Mouse (Mus musculus) heart, embryonic 12.5 days (tissue): Measurements from ENCODE around the gene Cd247. TPM values are rescaled to one million over a fixed set of nuclear protein-coding genes. Genes with fewer than 3 reads are reported as not detected.

Source experiments
- ATAC-seq: fragments of 200-750 bp; cut with Nextera tagmentation; 2 replicates; pipeline ENCODE4 v1.8.0; 2017; ENCODE audit warnings: moderate TSS enrichment, moderate library complexity; ENCODE audit not compliant: insufficient number of reproducible peaks, low FRiP score
- H3K27ac ChIP-seq: fragments of 300-500 bp; sonication (generic); 2 replicates; pipeline ENCODE4 v1.5.1; 2016; ENCODE audit warnings: mild to moderate bottlenecking, moderate library complexity; ENCODE audit not compliant: poor library complexity, severe bottlenecking
- H3K27me3 ChIP-seq: fragments of 300-500 bp; sonication (generic); replicated peaks from 2 replicates; pipeline ENCODE4 v1.6.1; 2016; ENCODE audit warnings: mild to moderate bottlenecking, moderate library complexity
- H3K36me3 ChIP-seq: fragments of 300-500 bp; sonication (generic); 2 replicates; pipeline ENCODE4 v1.6.1; 2016; ENCODE audit warnings: mild to moderate bottlenecking, moderate library complexity
- H3K4me1 ChIP-seq: fragments of 300-500 bp; sonication (generic); replicated peaks from 2 replicates; pipeline ENCODE4 v1.6.1; 2016; ENCODE audit warnings: mild to moderate bottlenecking
- H3K4me2 ChIP-seq: fragments of 300-500 bp; sonication (generic); 2 replicates; pipeline ENCODE4 v1.6.1; 2016; ENCODE audit warnings: mild to moderate bottlenecking, moderate library complexity
- H3K4me3 ChIP-seq: fragments of 300-500 bp; sonication (generic); 2 replicates; pipeline ENCODE4 v1.5.1; 2016; ENCODE audit warnings: mild to moderate bottlenecking
- H3K9ac ChIP-seq: fragments of 300-500 bp; sonication (generic); 2 replicates; pipeline ENCODE4 v1.6.1; 2016; ENCODE audit warnings: mild to moderate bottlenecking, moderate library complexity
- H3K9me3 ChIP-seq: fragments of 300-500 bp; sonication (generic); replicated peaks from 2 replicates; pipeline ENCODE4 v1.6.1; 2016; ENCODE audit warnings: mild to moderate bottlenecking, moderate library complexity
- WGBS: fragments of 180-500 bp; shearing (Covaris S2); methylation state at CpG from one replicate; pipeline ENCODE4 v1.1.7; 2016; 5-methylcytosine and 5-hydroxymethylcytosine counted together
- polyA plus RNA-seq: library from polyadenylated mRNA; unstranded; fragments of >200 nt; fragmentation: Nextera tagmentation; extraction: Ambion mirVana; gene quantifications from 2 replicates; pipeline ENCODE4 v1.2.1, GENCODE M21; 2016

Cd247 gene
- polyA plus RNA-seq, 1 experiment from 2014 or later, result 0.38 TPM

GRCm38 (mm10) chr1:165853131-165853721, 64.7 kb downstream of the Cd247 start:
- Histone ChIP-seq H3K36me3 (no peaks in the 10 kb centered on the region), H3K9ac (no peak overlapping the region), H3K27ac (no peak overlapping the region), H3K27me3 (0 out of 2 replicates have a peak, but pooled peaks cover 15% of the 10 kb centered on the region), H3K4me2 (no peak overlapping the region), H3K4me1 (peaks cover 9% of the 10 kb centered on the region; the same call in 1 of the 2 replicates), H3K9me3 (no peaks in the 10 kb centered on the region), H3K4me3 (no peak overlapping the region)
- no peak for ATAC-seq
- 49% methylated on average over 4 of the region's 4 CpGs for WGBS

- H3K27me3 ChIP-seq, result 0 out of 2 replicates have a peak, but pooled peaks cover 15% of the 10 kb centered on the region
- WGBS, result 55% methylated on average over 10 of the region's 10 CpGs
- no peak overlapping the region for H3K9ac ChIP-seq
- H3K36me3 ChIP-seq, result no peaks in the 10 kb centered on the region
- no peak for ATAC-seq
- no peaks in the 10 kb centered on the region for H3K9me3 ChIP-seq
- H3K4me3 ChIP-seq, result no peak overlapping the region
- peaks cover 5% of the 10 kb centered on the region; the same call in 1 of the 2 replicates for H3K4me1 ChIP-seq
- H3K27ac ChIP-seq, result no peak overlapping the region
- H3K4me2 ChIP-seq, result no peak overlapping the region
Measured at GRCm38 (mm10) chr1:165853729-165854420, 65.4 kb downstream of the Cd247 start.

GRCm38 (mm10) chr1:165855759-165856545, 67.5 kb downstream of the Cd247 start:
- no peaks in the 10 kb centered on the region for H3K9me3 ChIP-seq
- H3K4me1 ChIP-seq, result 0 out of 2 replicates have a peak, but pooled peaks cover 6% of the 10 kb centered on the region
- no peaks in the 10 kb centered on the region for H3K36me3 ChIP-seq
- no peak for ATAC-seq
- H3K27ac ChIP-seq, result no peak overlapping the region
- no peak overlapping the region for H3K9ac ChIP-seq
- H3K27me3 ChIP-seq, result 0 out of 2 replicates have a peak, but pooled peaks cover 15% of the 10 kb centered on the region
- H3K4me2 ChIP-seq, result no peak overlapping the region
- 56% methylated on average over 9 of the region's 9 CpGs for WGBS
- no peak overlapping the region for H3K4me3 ChIP-seq

- no peak for ATAC-seq
- Histone ChIP-seq H3K27me3 (0 out of 2 replicates have a peak, but pooled peaks cover 15% of the 10 kb centered on the region), H3K4me1 (0 out of 2 replicates have a peak, but pooled peaks cover 10% of the 10 kb centered on the region), H3K4me3 (no peak overlapping the region), H3K4me2 (no peak overlapping the region), H3K36me3 (no peaks in the 10 kb centered on the region), H3K9ac (no peak overlapping the region), H3K27ac (no peak overlapping the region), H3K9me3 (no peaks in the 10 kb centered on the region)
- 87% methylated on average over 11 of the region's 11 CpGs for whole genome bisulfite sequencing
Measured at GRCm38 (mm10) chr1:165857279-165857678, 68.8 kb downstream of the Cd247 start.

- no peaks in the 10 kb centered on the region for H3K9me3 ChIP-seq
- 78% methylated on average over 5 of the region's 5 CpGs for WGBS
- H3K27ac ChIP-seq, result no peak overlapping the region
- H3K4me3 ChIP-seq, result no peak overlapping the region
- 0 out of 2 replicates have a peak, but pooled peaks cover 10% of the 10 kb centered on the region for H3K27me3 ChIP-seq
- H3K4me1 ChIP-seq, result 0 out of 2 replicates have a peak, but pooled peaks cover 10% of the 10 kb centered on the region
- no peak overlapping the region for H3K9ac ChIP-seq
- no peak for ATAC-seq
- H3K4me2 ChIP-seq, result no peak overlapping the region
- H3K36me3 ChIP-seq, result no peaks in the 10 kb centered on the region
Measured at GRCm38 (mm10) chr1:165858356-165858755, 69.9 kb downstream of the Cd247 start.

- no peaks in the 10 kb centered on the region for H3K36me3 ChIP-seq
- H3K27me3 ChIP-seq, result 0 out of 2 replicates have a peak, but pooled peaks cover 6% of the 10 kb centered on the region
- no peak overlapping the region for H3K27ac ChIP-seq
- no peak overlapping the region for H3K9ac ChIP-seq
- H3K4me2 ChIP-seq, result no peak overlapping the region
- ATAC-seq, result peak; percentile 58
- WGBS, result 62% methylated on average over 9 of the region's 9 CpGs
- H3K4me1 ChIP-seq, result peaks cover 20% of the 10 kb centered on the region; the same call in 1 of the 2 replicates
- H3K4me3 ChIP-seq, result no peak overlapping the region
- H3K9me3 ChIP-seq, result no peaks in the 10 kb centered on the region
Measured at GRCm38 (mm10) chr1:165860373-165861234, 72.1 kb downstream of the Cd247 start.

- Histone ChIP-seq H3K36me3 (no peaks in the 10 kb centered on the region), H3K27ac (no peak overlapping the region), H3K4me3 (no peak overlapping the region), H3K4me2 (no peak overlapping the region), H3K27me3 (0 out of 2 replicates have a peak, but pooled peaks cover 2% of the 10 kb centered on the region), H3K9ac (no peak overlapping the region), H3K4me1 (peaks cover 20% of the 10 kb centered on the region; the same call in 1 of the 2 replicates), H3K9me3 (no peaks in the 10 kb centered on the region)
- no peak for ATAC-seq
- WGBS, result 85% methylated on average over 3 of the region's 3 CpGs
Measured at GRCm38 (mm10) chr1:165861235-165861609, 72.7 kb downstream of the Cd247 start.

- Histone ChIP-seq H3K36me3 (peaks cover 4% of the 10 kb centered on the region; the same call in 1 of the 2 replicates), H3K9ac (no peak overlapping the region), H3K4me3 (no peak overlapping the region), H3K9me3 (no peaks in the 10 kb centered on the region), H3K4me2 (no peak overlapping the region), H3K27me3 (no peaks in the 10 kb centered on the region), H3K27ac (no peak overlapping the region), H3K4me1 (peaks cover 20% of the 10 kb centered on the region; the same call in 1 of the 2 replicates)
- WGBS, result 87% methylated on average over 7 of the region's 7 CpGs
- no peak for ATAC-seq
Measured at GRCm38 (mm10) chr1:165862059-165862458, 73.6 kb downstream of the Cd247 start.

GRCm38 (mm10) chr1:165864864-165865795, 76.6 kb downstream of the Cd247 start:
- peaks cover 20% of the 10 kb centered on the region; the same call in 1 of the 2 replicates for H3K4me1 ChIP-seq
- H3K4me3 ChIP-seq, result no peak overlapping the region
- no peaks in the 10 kb centered on the region for H3K9me3 ChIP-seq
- 43% methylated on average over 14 of the region's 14 CpGs for WGBS
- no peak overlapping the region for H3K27ac ChIP-seq
- H3K36me3 ChIP-seq, result peaks cover 7% of the 10 kb centered on the region
- H3K27me3 ChIP-seq, result no peaks in the 10 kb centered on the region
- no peak for ATAC-seq
- H3K9ac ChIP-seq, result no peak overlapping the region
- 0 out of 2 replicates have a peak overlapping the region, but pooled peaks have one; percentile 4 for H3K4me2 ChIP-seq
